Mouse (Mus musculus) spleen, postnatal 36 days (tissue): ENCODE measurements around the gene Ndufa11.

ENCODE experiments used
- DNase-seq, 2 experiments: peaks; one replicate each; pipeline ENCODE4 v3.0.0; 2022; ENCODE audit warnings: low spot score in 2 of 2, mixed read lengths in 1 of 2

Ndufa11 gene

GRCm38 (mm10) chr17:56717363-56718058, at the start of gene Ndufa11, which contains the start of gene Vmac:
Gene Ndufa11, plus strand, starts transcription at chr17:56717767.
Gene Vmac, minus strand, starts transcription at chr17:56718022.
- peak; percentile 87 to 92 for DNase-seq

- DNase-seq, result peak; percentile 67 to 73
Observed at GRCm38 (mm10) chr17:56668384-56669144, 49.0 kb upstream of the Ndufa11 start.

GRCm38 (mm10) chr17:56669766-56670165, 47.8 kb upstream of the Ndufa11 start:
- no peak for DNase-seq

GRCm38 (mm10) chr17:56672941-56673646, 44.5 kb upstream of the Ndufa11 start, which contains the start of gene Ranbp3:
Gene Ranbp3, plus strand, starts transcription at chr17:56673294.
- DNase-seq, result peak; percentile 100

GRCm38 (mm10) chr17:56673647-56674416, 43.7 kb upstream of the Ndufa11 start:
- DNase-seq, result peak in 1 of 2 experiments; percentile 22

GRCm38 (mm10) chr17:56681791-56682190, 35.8 kb upstream of the Ndufa11 start:
- DNase-seq, result no peak

- no peak for DNase-seq
Observed at GRCm38 (mm10) chr17:56682880-56683279, 34.7 kb upstream of the Ndufa11 start.

- peak; percentile 18 to 25 for DNase-seq
Observed at GRCm38 (mm10) chr17:56683546-56684140, 33.9 kb upstream of the Ndufa11 start.

GRCm38 (mm10) chr17:56684649-56685048, 32.9 kb upstream of the Ndufa11 start:
- DNase-seq, result no peak

GRCm38 (mm10) chr17:56686801-56687200, 30.8 kb upstream of the Ndufa11 start:
- DNase-seq, result no peak

GRCm38 (mm10) chr17:56688045-56688444, 29.5 kb upstream of the Ndufa11 start:
- DNase-seq, result no peak

GRCm38 (mm10) chr17:56688689-56689088, 28.9 kb upstream of the Ndufa11 start:
- DNase-seq, result no peak

GRCm38 (mm10) chr17:56693395-56693794, 24.2 kb upstream of the Ndufa11 start:
- no peak for DNase-seq

GRCm38 (mm10) chr17:56693851-56694310, 23.7 kb upstream of the Ndufa11 start:
- DNase-seq, result no peak

- DNase-seq, result no peak
Observed at GRCm38 (mm10) chr17:56700451-56700850, 17.1 kb upstream of the Ndufa11 start.

- no peak for DNase-seq
Observed at GRCm38 (mm10) chr17:56703038-56703437, 14.5 kb upstream of the Ndufa11 start.

- DNase-seq, result no peak
Observed at GRCm38 (mm10) chr17:56706515-56706914, 11.1 kb upstream of the Ndufa11 start.

GRCm38 (mm10) chr17:56708692-56709091, 8.9 kb upstream of the Ndufa11 start:
- DNase-seq, result no peak

- no peak for DNase-seq
Observed at GRCm38 (mm10) chr17:56709708-56710107, 7.9 kb upstream of the Ndufa11 start.

- no peak for DNase-seq
Observed at GRCm38 (mm10) chr17:56715360-56715759, 2.2 kb upstream of the Ndufa11 start.
